Mouse (Mus musculus): ENCODE measurements at regions not wholly inside any gene's neighbourhood (a gene's known extent, or its start where the extent isn't known, plus 50 kb on each side); places are given as distances from the start of the nearest gene placed in this dataset.

- DNase-seq (ENCODE audit: low read depth) = peak; percentile 20
- no peak for TF ChIP-seq POLR2A (IDR thresholded peaks at IDR 0.05; ENCODE audit: borderline replicate concordance, extremely low read depth, insufficient read depth, insufficient read length, poor library complexity, severe bottlenecking)
- TF ChIP-seq CTCF (IDR thresholded peaks at IDR 0.05; ENCODE audit: borderline replicate concordance, extremely low read depth, insufficient read depth, insufficient read length) = no peak
Observed at GRCm38 (mm10) chr10:70766450-70766849, 110.7 kb upstream of the Phyhipl start.

GRCm38 (mm10) chr10:70763206-70763605 is 107.4 kb upstream of the Phyhipl start:
- DNase-seq (ENCODE audit: low read depth) = no peak
- TF ChIP-seq CTCF (IDR thresholded peaks at IDR 0.05; ENCODE audit: borderline replicate concordance, extremely low read depth, insufficient read depth, insufficient read length) (no peak), POLR2A (IDR thresholded peaks at IDR 0.05; ENCODE audit: borderline replicate concordance, extremely low read depth, insufficient read depth, insufficient read length, poor library complexity, severe bottlenecking) (no peak)

- DNase-seq (ENCODE audit: low read depth) = no peak
- TF ChIP-seq POLR2A (IDR thresholded peaks at IDR 0.05; ENCODE audit: borderline replicate concordance, extremely low read depth, insufficient read depth, insufficient read length, poor library complexity, severe bottlenecking) (no peak), CTCF (IDR thresholded peaks at IDR 0.05; ENCODE audit: borderline replicate concordance, extremely low read depth, insufficient read depth, insufficient read length) (no peak)
Observed at GRCm38 (mm10) chr10:70759686-70760085, 103.9 kb upstream of the Phyhipl start.

GRCm38 (mm10) chr10:70751771-70752170 is 96.0 kb upstream of the Phyhipl start:
- peak; percentile 51 for DNase-seq (ENCODE audit: low read depth)
- TF ChIP-seq POLR2A (IDR thresholded peaks at IDR 0.05; ENCODE audit: borderline replicate concordance, extremely low read depth, insufficient read depth, insufficient read length, poor library complexity, severe bottlenecking) (no peak), CTCF (IDR thresholded peaks at IDR 0.05; ENCODE audit: borderline replicate concordance, extremely low read depth, insufficient read depth, insufficient read length) (no peak)

GRCm38 (mm10) chr10:70750356-70751145 is 94.8 kb upstream of the Phyhipl start:
- DNase-seq (ENCODE audit: low read depth) = peak; percentile 27
- TF ChIP-seq POLR2A (IDR thresholded peaks at IDR 0.05; ENCODE audit: borderline replicate concordance, extremely low read depth, insufficient read depth, insufficient read length, poor library complexity, severe bottlenecking) (no peak), CTCF (IDR thresholded peaks at IDR 0.05; ENCODE audit: borderline replicate concordance, extremely low read depth, insufficient read depth, insufficient read length) (no peak)

GRCm38 (mm10) chr10:70746612-70747011 is 90.8 kb upstream of the Phyhipl start:
- TF ChIP-seq POLR2A (IDR thresholded peaks at IDR 0.05; ENCODE audit: borderline replicate concordance, extremely low read depth, insufficient read depth, insufficient read length, poor library complexity, severe bottlenecking) (no peak), CTCF (IDR thresholded peaks at IDR 0.05; ENCODE audit: borderline replicate concordance, extremely low read depth, insufficient read depth, insufficient read length) (no peak)
- no peak for DNase-seq (ENCODE audit: low read depth)

- no peak for DNase-seq (ENCODE audit: low read depth)
- TF ChIP-seq CTCF (IDR thresholded peaks at IDR 0.05; ENCODE audit: borderline replicate concordance, extremely low read depth, insufficient read depth, insufficient read length) = no peak
- TF ChIP-seq POLR2A (IDR thresholded peaks at IDR 0.05; ENCODE audit: borderline replicate concordance, extremely low read depth, insufficient read depth, insufficient read length, poor library complexity, severe bottlenecking) = no peak
Observed at GRCm38 (mm10) chr10:70741909-70742308, 86.1 kb upstream of the Phyhipl start.

- no peak for TF ChIP-seq CTCF (IDR thresholded peaks at IDR 0.05; ENCODE audit: borderline replicate concordance, extremely low read depth, insufficient read depth, insufficient read length)
- no peak for TF ChIP-seq POLR2A (IDR thresholded peaks at IDR 0.05; ENCODE audit: borderline replicate concordance, extremely low read depth, insufficient read depth, insufficient read length, poor library complexity, severe bottlenecking)
- DNase-seq (ENCODE audit: low read depth) = no peak
Observed at GRCm38 (mm10) chr10:70740095-70740494, 84.3 kb upstream of the Phyhipl start.

- no peak for DNase-seq (ENCODE audit: low read depth)
- TF ChIP-seq POLR2A (IDR thresholded peaks at IDR 0.05; ENCODE audit: borderline replicate concordance, extremely low read depth, insufficient read depth, insufficient read length, poor library complexity, severe bottlenecking) (no peak), CTCF (IDR thresholded peaks at IDR 0.05; ENCODE audit: borderline replicate concordance, extremely low read depth, insufficient read depth, insufficient read length) (no peak)
Observed at GRCm38 (mm10) chr10:70739348-70739966, 83.7 kb upstream of the Phyhipl start.

- no peak for DNase-seq (ENCODE audit: low read depth)
- TF ChIP-seq POLR2A (IDR thresholded peaks at IDR 0.05; ENCODE audit: borderline replicate concordance, extremely low read depth, insufficient read depth, insufficient read length, poor library complexity, severe bottlenecking) = no peak
- no peak for TF ChIP-seq CTCF (IDR thresholded peaks at IDR 0.05; ENCODE audit: borderline replicate concordance, extremely low read depth, insufficient read depth, insufficient read length)
Observed at GRCm38 (mm10) chr10:70738686-70739085, 82.9 kb upstream of the Phyhipl start.

- TF ChIP-seq CTCF (IDR thresholded peaks at IDR 0.05; ENCODE audit: borderline replicate concordance, extremely low read depth, insufficient read depth, insufficient read length) (no peak), POLR2A (IDR thresholded peaks at IDR 0.05; ENCODE audit: borderline replicate concordance, extremely low read depth, insufficient read depth, insufficient read length, poor library complexity, severe bottlenecking) (no peak)
- DNase-seq (ENCODE audit: low read depth) = no peak
Observed at GRCm38 (mm10) chr10:70733956-70734355, 78.2 kb upstream of the Phyhipl start.

GRCm38 (mm10) chr10:70733478-70733877 is 77.7 kb upstream of the Phyhipl start:
- DNase-seq (ENCODE audit: low read depth) = peak; percentile 22
- TF ChIP-seq POLR2A (IDR thresholded peaks at IDR 0.05; ENCODE audit: borderline replicate concordance, extremely low read depth, insufficient read depth, insufficient read length, poor library complexity, severe bottlenecking) (no peak), CTCF (IDR thresholded peaks at IDR 0.05; ENCODE audit: borderline replicate concordance, extremely low read depth, insufficient read depth, insufficient read length) (no peak)

All from brain, embryonic 14.5 days (tissue).